Mouse (Mus musculus) embryonic facial prominence, embryonic 15.5 days (tissue): ENCODE results near the gene Zfp979. TPM values are rescaled to one million over a fixed set of nuclear protein-coding genes. Genes with fewer than 3 reads are reported as not detected.
"Not testable (repeated sequence)": the region's sequence is repeated elsewhere in the genome, so short reads cannot be mapped to it uniquely, and the experiment has no call there.

Experiments
- ATAC-seq: fragments of 200-750 bp; cut with Nextera tagmentation; 2 replicates; pipeline ENCODE4 v1.8.0; 2017; ENCODE audit warnings: low read depth, moderate TSS enrichment; ENCODE audit not compliant: insufficient number of reproducible peaks, low FRiP score, low TSS enrichment
- H3K27ac ChIP-seq: fragments of 300-500 bp; sonication (generic); replicated peaks from 2 replicates; pipeline ENCODE4 v1.5.1; 2015; ENCODE audit warnings: mild to moderate bottlenecking, inconsistent platforms
- H3K27me3 ChIP-seq: fragments of 300-500 bp; sonication (generic); 2 replicates; pipeline ENCODE4 v1.6.1; 2015; ENCODE audit warnings: inconsistent platforms
- H3K36me3 ChIP-seq: fragments of 300-500 bp; sonication (generic); 2 replicates; pipeline ENCODE4 v1.6.1; 2015; ENCODE audit warnings: mild to moderate bottlenecking, inconsistent platforms
- H3K4me1 ChIP-seq: fragments of 300-500 bp; sonication (generic); 2 replicates; pipeline ENCODE4 v1.6.1; 2015; ENCODE audit warnings: inconsistent platforms
- H3K4me2 ChIP-seq: fragments of 300-500 bp; sonication (generic); replicated peaks from 2 replicates; pipeline ENCODE4 v1.6.1; 2015; ENCODE audit warnings: mild to moderate bottlenecking, inconsistent platforms
- H3K4me3 ChIP-seq: fragments of 300-500 bp; sonication (generic); replicated peaks from 2 replicates; pipeline ENCODE4 v1.5.1; 2015; ENCODE audit warnings: mild to moderate bottlenecking, inconsistent platforms
- H3K9ac ChIP-seq: fragments of 300-500 bp; sonication (generic); 2 replicates; pipeline ENCODE4 v1.6.1; 2015; ENCODE audit warnings: inconsistent platforms
- H3K9me3 ChIP-seq: fragments of 300-500 bp; sonication (generic); replicated peaks from 2 replicates; pipeline ENCODE4 v1.6.1; 2016; ENCODE audit warnings: inconsistent platforms
- WGBS: fragments of 180-500 bp; shearing (Covaris S2); methylation state at CpG from one replicate; pipeline ENCODE4 v1.1.7; 2015; 5-methylcytosine and 5-hydroxymethylcytosine counted together
- polyA plus RNA-seq: library from polyadenylated mRNA; unstranded; fragments of >200 nt; fragmentation: Nextera tagmentation; extraction: Ambion mirVana; gene quantifications from 2 replicates; pipeline ENCODE4 v1.2.1, GENCODE M21; 2015

Zfp979 gene
- 2.5 and 3.0 TPM in 2 replicates for polyA plus RNA-seq

DNA sequence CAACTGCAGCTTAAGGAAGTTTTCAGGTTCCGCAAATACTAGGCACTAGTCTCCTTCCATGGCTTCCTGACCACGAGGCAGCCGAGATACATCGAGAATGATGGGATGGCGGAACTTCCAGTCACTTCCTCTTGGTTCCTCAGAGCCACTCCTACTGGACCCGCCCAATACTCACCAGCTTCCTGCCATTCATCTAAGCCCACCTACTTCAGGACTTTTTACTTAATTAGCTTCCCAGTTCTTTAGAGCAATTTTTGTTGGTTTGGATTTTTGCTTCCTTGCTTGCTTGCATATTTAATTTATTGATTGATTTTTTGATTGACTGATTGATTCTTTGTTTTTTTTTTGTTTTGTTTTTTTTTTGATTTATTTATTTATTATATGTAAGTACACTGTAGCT lies at the start of gene Zfp979:
Gene Zfp979, minus strand, starts transcription at position 101 of the 400 bp plus-strand sequence.
- H3K27ac ChIP-seq = not testable (repeated sequence)

DNA sequence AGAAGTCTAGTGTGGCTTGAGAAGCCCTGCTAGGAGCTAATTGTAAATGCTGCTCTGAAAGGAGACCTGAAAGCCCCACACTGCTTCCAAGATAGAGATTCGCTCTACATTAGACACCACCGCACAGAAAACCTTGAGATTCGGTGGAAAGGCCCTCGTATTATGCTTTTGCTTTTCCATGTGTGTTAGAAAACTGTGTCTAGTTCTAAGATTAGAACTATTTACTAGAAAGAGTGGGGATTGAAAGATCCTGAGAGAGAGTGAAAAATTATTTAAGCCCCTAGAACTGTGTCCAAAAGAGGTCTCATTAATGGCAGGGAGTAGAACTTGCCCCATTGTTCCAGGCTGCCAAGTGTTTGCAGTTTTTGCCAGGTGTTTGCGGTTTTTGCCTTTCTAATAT lies 12.9 kb upstream of the Zfp979 start:
- not testable (repeated sequence) for H3K27ac ChIP-seq, H3K9ac ChIP-seq, H3K4me3 ChIP-seq, H3K36me3 ChIP-seq, H3K9me3 ChIP-seq, H3K4me1 ChIP-seq, H3K4me2 ChIP-seq, ATAC-seq, H3K27me3 ChIP-seq
- 88% methylated on average over 5 of the region's 5 CpGs for WGBS

More for the DNA sequence above, at the start of gene Zfp979:
- not testable (repeated sequence) for H3K9me3 ChIP-seq, H3K9ac ChIP-seq, H3K27me3 ChIP-seq, H3K4me2 ChIP-seq, H3K4me3 ChIP-seq, H3K4me1 ChIP-seq, ATAC-seq, H3K36me3 ChIP-seq
- no CpG with 5 or more reads among the region's 6 CpGs for WGBS

DNA sequence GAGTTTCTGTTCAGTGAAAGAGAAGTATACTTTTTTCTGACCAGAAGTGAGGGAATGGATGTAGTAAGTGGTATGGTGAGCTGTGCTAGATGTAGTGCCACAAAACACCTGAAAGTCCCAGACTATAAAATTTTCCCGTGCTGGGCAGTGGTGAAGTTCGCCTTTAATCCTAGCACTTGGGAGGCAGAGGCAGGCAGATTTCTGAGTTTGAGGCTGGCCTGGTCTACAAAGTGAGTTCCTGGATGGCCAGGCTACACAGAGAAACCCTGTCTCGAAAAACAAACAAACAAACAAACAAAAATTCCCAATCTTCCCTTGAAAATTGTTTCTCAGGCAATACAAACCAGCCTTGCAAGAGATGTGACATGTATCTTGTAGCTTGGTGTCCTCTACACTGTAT lies 5.1 kb upstream of the Zfp979 start:
- not testable (repeated sequence) for ATAC-seq, H3K4me2 ChIP-seq, H3K9ac ChIP-seq, H3K27me3 ChIP-seq, H3K4me3 ChIP-seq, H3K36me3 ChIP-seq, H3K27ac ChIP-seq, H3K9me3 ChIP-seq, H3K4me1 ChIP-seq
- WGBS = no CpG with 5 or more reads among the region's 3 CpGs

DNA sequence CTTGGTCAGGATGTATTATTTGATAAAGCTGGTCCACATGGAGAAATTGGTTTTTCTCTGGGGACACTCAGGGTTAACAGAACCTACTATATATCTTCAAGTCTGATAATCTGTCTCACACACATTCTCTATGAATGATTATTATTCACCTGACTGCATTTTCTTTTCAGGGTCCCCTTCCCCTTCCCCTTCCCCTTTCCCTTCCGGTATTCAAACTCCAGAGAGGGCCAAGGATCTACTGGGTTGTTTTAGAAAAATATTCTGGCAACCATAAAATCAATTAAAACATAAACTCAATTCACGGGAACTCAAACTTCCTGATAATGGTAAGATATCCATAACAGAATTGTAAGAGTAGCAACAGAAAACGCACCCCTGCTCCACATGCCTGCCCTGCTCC lies 381 bp downstream of the Zfp979 start:
- not testable (repeated sequence) for H3K4me1 ChIP-seq, H3K4me3 ChIP-seq, H3K36me3 ChIP-seq, ATAC-seq, H3K27me3 ChIP-seq, H3K27ac ChIP-seq, H3K9ac ChIP-seq, H3K4me2 ChIP-seq, H3K9me3 ChIP-seq
- WGBS = 43% methylated on average over 2 of the region's 3 CpGs

DNA sequence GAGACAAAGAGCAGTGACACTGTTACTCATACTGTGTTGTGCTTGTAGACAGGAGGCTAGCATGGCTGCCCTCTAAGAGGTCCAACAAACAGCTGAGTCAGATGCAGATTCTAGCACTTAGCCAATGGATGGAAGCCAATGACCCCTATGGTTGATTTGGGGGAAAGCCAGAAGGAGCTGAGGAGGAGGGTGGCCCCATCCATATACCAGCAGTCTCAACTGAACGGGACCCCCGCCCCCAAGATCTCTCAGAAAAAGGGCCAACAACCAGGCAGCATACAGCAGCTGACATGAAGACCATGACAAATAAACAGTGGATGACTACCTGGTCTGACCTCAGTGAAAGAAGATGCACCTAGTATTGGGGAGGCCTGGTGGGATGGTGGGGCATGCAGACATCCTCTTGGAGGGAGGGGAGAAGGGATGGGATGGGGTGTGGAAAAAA lies 8.5 kb downstream of the Zfp979 start:
- H3K27me3 ChIP-seq, H3K4me1 ChIP-seq, H3K36me3 ChIP-seq, H3K9me3 ChIP-seq, H3K4me2 ChIP-seq, H3K9ac ChIP-seq, H3K27ac ChIP-seq, H3K4me3 ChIP-seq: not testable (repeated sequence)
- peak; percentile 72; the same call in 1 of the 2 replicates for ATAC-seq
- WGBS = no CpG with 5 or more reads among the region's 2 CpGs

DNA sequence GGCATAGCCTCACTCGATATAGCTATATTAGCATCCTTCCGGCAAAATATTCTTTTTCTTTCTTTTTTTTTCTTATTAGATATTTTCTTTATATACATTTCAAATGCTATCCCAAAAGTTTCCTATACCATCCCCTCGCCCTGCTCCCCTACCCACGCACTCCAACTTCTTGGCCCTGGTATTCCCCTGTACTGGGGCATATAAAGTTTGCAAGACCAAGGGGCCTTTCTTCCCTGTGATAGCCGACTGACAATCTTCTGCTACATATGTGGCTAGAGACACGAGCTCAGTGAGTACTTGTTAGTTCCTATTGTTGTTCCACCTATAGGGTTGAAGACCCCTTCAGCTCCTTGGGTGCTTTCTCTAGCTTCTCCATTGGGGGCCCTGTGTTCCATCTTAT lies 35.8 kb downstream of the Zfp979 start:
- not testable (repeated sequence) for H3K4me3 ChIP-seq, ATAC-seq, H3K27me3 ChIP-seq, H3K4me2 ChIP-seq, H3K9ac ChIP-seq, H3K27ac ChIP-seq, H3K4me1 ChIP-seq, H3K36me3 ChIP-seq
- WGBS = 88% methylated on average over 6 of the region's 6 CpGs
- 0 out of 2 replicates have a peak, but pooled peaks cover 13% of the 10 kb centered on the region for H3K9me3 ChIP-seq

DNA sequence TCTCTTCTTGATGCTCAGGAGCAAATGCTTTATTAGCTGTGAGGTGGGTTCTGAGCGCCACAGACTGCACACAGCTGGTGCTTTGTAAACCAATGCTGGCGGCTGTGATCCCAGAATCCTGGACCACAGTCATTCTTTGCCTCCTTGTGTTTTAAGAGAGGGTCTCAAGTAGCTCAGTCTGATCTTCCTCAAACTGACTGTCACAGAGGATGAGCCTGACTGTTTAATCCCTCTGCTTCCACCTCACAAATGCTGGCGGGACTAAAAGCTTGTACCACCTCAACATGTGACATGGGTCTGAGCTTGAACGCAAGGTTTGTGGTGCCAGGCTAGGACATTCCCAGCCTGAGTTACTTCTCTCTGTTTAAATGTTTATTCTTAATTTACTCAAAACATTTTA lies 36.8 kb downstream of the Zfp979 start:
- Histone ChIP-seq H3K27ac (no peak overlapping the region), H3K4me1 (no peaks in the 10 kb centered on the region), H3K27me3 (no peaks in the 10 kb centered on the region), H3K9ac (no peak overlapping the region), H3K4me2 (no peak overlapping the region), H3K36me3 (no peaks in the 10 kb centered on the region), H3K4me3 (no peak overlapping the region), H3K9me3 (0 out of 2 replicates have a peak, but pooled peaks cover 13% of the 10 kb centered on the region)
- WGBS = 77% methylated on average over 4 of the region's 4 CpGs
- no peak for ATAC-seq

DNA sequence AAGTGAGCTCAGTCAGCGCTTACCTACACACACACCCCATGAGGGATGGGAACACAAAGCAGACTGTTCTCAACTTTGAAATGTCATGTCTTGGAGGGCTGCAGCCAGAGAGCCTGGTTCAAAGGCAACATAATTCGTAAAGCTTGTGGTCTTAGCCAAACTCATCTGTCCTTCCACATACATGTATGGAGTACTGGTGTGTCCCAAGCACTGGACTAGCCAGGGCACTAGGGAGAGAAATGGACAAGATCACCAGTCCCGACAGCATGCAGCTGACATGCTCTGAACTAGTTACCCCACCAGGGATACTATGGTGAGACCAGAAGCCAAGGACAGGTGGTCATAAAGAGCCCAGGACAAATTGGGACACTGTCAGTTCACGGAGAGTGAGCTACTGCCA lies 38.5 kb downstream of the Zfp979 start:
- Histone ChIP-seq H3K4me2 (no peak overlapping the region), H3K4me3 (no peak overlapping the region), H3K36me3 (no peaks in the 10 kb centered on the region), H3K9ac (no peak overlapping the region), H3K27me3 (no peaks in the 10 kb centered on the region), H3K9me3 (0 out of 2 replicates have a peak, but pooled peaks cover 13% of the 10 kb centered on the region), H3K4me1 (no peaks in the 10 kb centered on the region), H3K27ac (no peak overlapping the region)
- ATAC-seq = no peak
- 77% methylated on average over 4 of the region's 4 CpGs for WGBS

DNA sequence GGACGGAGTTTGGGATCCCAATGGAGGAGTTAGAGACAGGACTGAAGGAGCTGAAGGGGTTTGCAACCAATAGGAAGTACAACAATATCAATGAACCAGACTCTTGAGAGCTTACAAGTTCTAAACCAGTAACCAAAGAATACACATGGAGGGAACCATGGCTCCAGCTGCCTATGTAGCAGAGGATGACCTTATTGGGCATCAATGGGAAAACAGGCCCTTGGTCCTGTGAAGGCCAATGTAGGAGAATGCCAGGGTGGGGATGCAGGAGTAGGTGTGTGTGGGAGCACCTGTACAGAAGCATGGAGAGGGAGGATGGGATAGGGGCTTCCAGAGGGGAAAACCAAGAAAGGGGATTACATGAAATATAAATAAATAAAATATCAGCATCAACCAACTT lies 40.4 kb downstream of the Zfp979 start:
- no peak overlapping the region for H3K4me3 ChIP-seq
- 41% methylated on average over 1 of the region's 1 CpGs for WGBS
- no peak overlapping the region for H3K9ac ChIP-seq
- no peak overlapping the region for H3K4me2 ChIP-seq
- no peak for ATAC-seq
- no peaks in the 10 kb centered on the region for H3K36me3 ChIP-seq
- no peaks in the 10 kb centered on the region for H3K27me3 ChIP-seq
- H3K4me1 ChIP-seq = no peaks in the 10 kb centered on the region
- no peak overlapping the region for H3K27ac ChIP-seq
- 0 out of 2 replicates have a peak, but pooled peaks cover 13% of the 10 kb centered on the region for H3K9me3 ChIP-seq

DNA sequence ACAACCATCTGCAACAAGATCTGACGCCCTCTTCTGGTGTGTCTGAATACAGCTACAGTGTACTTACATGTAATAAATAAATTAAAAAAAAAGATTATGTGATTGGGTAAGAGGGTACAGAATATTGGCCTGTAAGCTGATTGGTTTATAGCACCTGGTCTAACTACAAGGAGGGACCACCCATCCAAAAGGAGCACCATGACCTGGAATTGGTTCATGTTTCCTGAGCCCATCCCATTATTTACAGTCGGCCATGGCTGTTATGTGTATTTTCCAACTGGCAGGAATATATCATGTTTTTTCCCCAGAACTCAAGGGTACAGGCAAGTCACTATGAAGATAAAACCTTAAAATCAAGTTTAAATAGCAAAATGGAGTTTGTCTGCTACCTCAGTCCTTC lies 43.5 kb downstream of the Zfp979 start:
- 54% methylated on average over 2 of the region's 2 CpGs for WGBS
- ATAC-seq = 0 out of 2 replicates have a peak, but pooled peaks have one; percentile 32
- no peaks in the 10 kb centered on the region for H3K4me1 ChIP-seq

DNA sequence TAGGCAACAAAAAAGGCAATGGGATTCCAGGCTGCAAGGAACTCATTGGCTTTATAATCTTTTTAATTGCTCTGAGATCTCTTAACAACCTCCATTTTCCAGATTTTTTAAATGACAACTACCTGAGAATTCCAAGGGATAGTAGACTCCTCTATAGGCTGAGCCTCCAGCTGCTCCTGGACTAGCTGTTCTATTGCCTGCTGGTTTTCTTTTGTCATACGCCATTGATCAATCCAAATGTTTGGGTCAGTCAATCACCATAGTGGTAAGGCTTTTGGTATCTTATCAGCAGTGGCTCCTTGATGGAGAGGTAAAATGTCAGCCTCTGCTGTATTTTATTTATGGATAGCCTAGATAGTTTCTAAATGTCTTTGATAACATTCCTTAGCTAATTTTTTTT lies 44.6 kb downstream of the Zfp979 start:
- no peaks in the 10 kb centered on the region for H3K4me1 ChIP-seq
- no peaks in the 10 kb centered on the region for H3K27me3 ChIP-seq
- no peaks in the 10 kb centered on the region for H3K36me3 ChIP-seq
- H3K9ac ChIP-seq = no peak overlapping the region
- no peak for ATAC-seq
- H3K27ac ChIP-seq = no peak overlapping the region
- H3K9me3 ChIP-seq = no peaks in the 10 kb centered on the region; the same call in 1 of the 2 replicates
- no peak overlapping the region for H3K4me2 ChIP-seq
- 54% methylated on average over 1 of the region's 1 CpGs for WGBS
- H3K4me3 ChIP-seq = no peak overlapping the region

More for the DNA sequence above, 43.5 kb downstream of the Zfp979 start:
- Histone ChIP-seq H3K4me3 (no peak overlapping the region), H3K36me3 (no peaks in the 10 kb centered on the region), H3K27me3 (no peaks in the 10 kb centered on the region), H3K27ac (no peak overlapping the region), H3K9ac (no peak overlapping the region), H3K9me3 (no peaks in the 10 kb centered on the region; the same call in 1 of the 2 replicates), H3K4me2 (no peak overlapping the region)

DNA sequence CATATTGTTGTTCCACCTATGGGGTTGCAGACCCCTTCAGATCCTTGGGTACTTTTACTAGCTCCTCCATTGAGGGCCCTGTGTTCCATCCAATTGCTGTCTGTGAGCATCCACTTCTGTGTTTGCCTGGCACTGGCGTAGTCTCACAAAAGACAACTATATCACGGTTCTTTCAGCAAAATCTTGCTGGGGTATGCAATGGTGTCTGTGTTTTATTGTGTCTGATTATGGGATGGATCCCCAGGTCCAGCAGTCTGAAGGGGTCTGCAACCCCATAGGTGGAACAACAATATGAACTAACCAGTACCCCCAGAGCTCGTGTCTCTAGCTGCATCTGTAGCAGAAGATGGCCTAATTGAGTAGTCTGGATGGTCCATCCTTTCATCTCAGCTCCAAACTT lies 47.7 kb downstream of the Zfp979 start:
- ATAC-seq, H3K4me2 ChIP-seq: not testable (repeated sequence)
- 77% methylated on average over 3 of the region's 3 CpGs for WGBS

More for the DNA sequence above, 47.7 kb downstream of the Zfp979 start:
- not testable (repeated sequence) for H3K9ac ChIP-seq, H3K27ac ChIP-seq, H3K36me3 ChIP-seq, H3K4me1 ChIP-seq, H3K4me3 ChIP-seq, H3K9me3 ChIP-seq, H3K27me3 ChIP-seq
